Mouse (Mus musculus) heart, embryonic 11.5 days (tissue): ENCODE measurements around the gene Setmar. TPM values are rescaled to one million over a fixed set of nuclear protein-coding genes. Genes with fewer than 3 reads are reported as not detected.

Source experiments
- ATAC-seq: fragments of 200-750 bp; cut with Nextera tagmentation; replicated peaks from 2 replicates; pipeline ENCODE4 v1.8.0; 2017; ENCODE audit warnings: moderate library complexity; ENCODE audit not compliant: insufficient number of reproducible peaks, low FRiP score, low TSS enrichment
- H3K27ac ChIP-seq: fragments of 300-500 bp; sonication (generic); 2 replicates; pipeline ENCODE4 v1.5.1; 2014; ENCODE audit warnings: mild to moderate bottlenecking, low read depth, low read length
- H3K27me3 ChIP-seq: fragments of 300-500 bp; sonication (generic); 2 replicates; pipeline ENCODE4 v1.6.1; 2014; ENCODE audit warnings: mild to moderate bottlenecking, low read length, mixed read lengths; ENCODE audit not compliant: control insufficient read depth, insufficient read depth
- H3K36me3 ChIP-seq: fragments of 300-500 bp; sonication (generic); 2 replicates; pipeline ENCODE4 v1.6.1; 2014; ENCODE audit warnings: mild to moderate bottlenecking, low read length, moderate library complexity, mixed read lengths; ENCODE audit not compliant: control insufficient read depth, insufficient read depth
- H3K4me1 ChIP-seq: fragments of 300-500 bp; sonication (generic); 2 replicates; pipeline ENCODE4 v1.6.1; 2014; ENCODE audit warnings: low read length; ENCODE audit not compliant: control insufficient read depth, insufficient read depth
- H3K4me2 ChIP-seq: fragments of 300-500 bp; sonication (generic); 2 replicates; pipeline ENCODE4 v1.6.1; 2014; ENCODE audit warnings: mild to moderate bottlenecking, moderate library complexity
- H3K4me3 ChIP-seq: fragments of 300-500 bp; sonication (generic); 2 replicates; pipeline ENCODE4 v1.5.1; 2014; ENCODE audit warnings: low read depth, low read length
- H3K9ac ChIP-seq: fragments of 300-500 bp; sonication (generic); 2 replicates; pipeline ENCODE4 v1.6.1; 2014; ENCODE audit warnings: mild to moderate bottlenecking, low read depth, low read length, moderate library complexity
- H3K9me3 ChIP-seq: fragments of 300-500 bp; sonication (generic); replicated peaks from 2 replicates; pipeline ENCODE4 v1.6.1; 2016; ENCODE audit warnings: low read length; ENCODE audit not compliant: control insufficient read depth
- WGBS: fragments of 180-500 bp; shearing (Covaris S2); extraction: QIAGEN DNeasy Blood & Tissue Kit; methylation state at CpG from one replicate; pipeline ENCODE4 v1.1.7; 2014; ENCODE audit not compliant: insufficient replicate concordance; 5-methylcytosine and 5-hydroxymethylcytosine counted together
- polyA plus RNA-seq: library from polyadenylated mRNA; unstranded; fragments of >200 nt; fragmentation: Nextera tagmentation; extraction: Ambion mirVana; gene quantifications from 2 replicates; pipeline ENCODE4 v1.2.1, GENCODE M21; 2014

The Setmar gene
- polyA plus RNA-seq, 1 experiment from 2014 or later = 6.6 TPM

- Histone ChIP-seq H3K9ac (0 out of 2 replicates have a peak overlapping the region, but pooled peaks have one; percentile 8), H3K27me3 (no peaks in the 10 kb centered on the region), H3K4me3 (no peak overlapping the region), H3K36me3 (no peaks in the 10 kb centered on the region), H3K27ac (no peak overlapping the region), H3K9me3 (no peaks in the 10 kb centered on the region), H3K4me2 (0 out of 2 replicates have a peak overlapping the region, but pooled peaks have one; percentile 9), H3K4me1 (peaks cover 12% of the 10 kb centered on the region)
- no peak for ATAC-seq
- 74% methylated on average over 3 of the region's 3 CpGs for WGBS
These were observed 34.0 kb downstream of the Setmar start for GRCm38 (mm10) chr6:108098846-108099217.

- WGBS = 75% methylated on average over 10 of the region's 10 CpGs
- Histone ChIP-seq H3K4me2 (no peak overlapping the region), H3K4me3 (no peak overlapping the region), H3K36me3 (no peaks in the 10 kb centered on the region), H3K4me1 (peaks cover 16% of the 10 kb centered on the region), H3K9me3 (no peaks in the 10 kb centered on the region), H3K27ac (peak overlapping the region; percentile 42; the same call in 1 of the 2 replicates), H3K9ac (no peak overlapping the region), H3K27me3 (no peaks in the 10 kb centered on the region)
- 0 out of 2 replicates have a peak, but pooled peaks have one; percentile 36 for ATAC-seq
These were observed 37.3 kb downstream of the Setmar start for GRCm38 (mm10) chr6:108101936-108102830.

GRCm38 (mm10) chr6:108107376-108107775 lies 42.5 kb downstream of the Setmar start:
- H3K4me1 ChIP-seq = peaks cover 40% of the 10 kb centered on the region
- H3K36me3 ChIP-seq = no peaks in the 10 kb centered on the region
- no peak overlapping the region for H3K9ac ChIP-seq
- H3K4me3 ChIP-seq = no peak overlapping the region
- H3K27ac ChIP-seq = no peak overlapping the region
- no peak for ATAC-seq
- no peaks in the 10 kb centered on the region for H3K27me3 ChIP-seq
- no peak overlapping the region for H3K4me2 ChIP-seq
- H3K9me3 ChIP-seq = no peaks in the 10 kb centered on the region

DNA sequence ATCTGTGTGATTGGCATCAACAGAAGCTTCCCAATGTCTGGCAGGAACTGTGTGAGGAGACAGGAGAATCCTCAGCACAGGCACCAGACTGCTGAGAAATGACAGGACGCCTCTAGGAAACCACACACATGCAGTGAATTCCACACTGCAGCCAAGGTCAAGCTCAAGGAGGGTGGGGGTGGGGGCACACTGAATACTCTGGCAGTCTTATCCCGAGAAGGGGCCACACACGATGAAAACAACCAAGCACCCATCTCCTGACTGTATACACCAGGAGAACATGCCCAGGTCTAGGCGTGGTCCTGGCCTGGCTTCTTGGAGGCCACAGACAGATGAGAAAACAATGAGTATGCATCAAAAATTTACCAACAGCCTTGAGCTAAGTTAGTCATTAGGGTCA lies 45.5 kb downstream of the Setmar start:
- Histone ChIP-seq H3K27ac (peak overlapping the region; percentile 54; the same call in 1 of the 2 replicates), H3K36me3 (no peaks in the 10 kb centered on the region), H3K4me2 (no peak overlapping the region), H3K9ac (no peak overlapping the region), H3K4me1 (peaks cover 31% of the 10 kb centered on the region), H3K9me3 (no peaks in the 10 kb centered on the region), H3K4me3 (no peak overlapping the region), H3K27me3 (no peaks in the 10 kb centered on the region)
- 37% methylated on average over 4 of the region's 4 CpGs for WGBS
- 0 out of 2 replicates have a peak, but pooled peaks have one; percentile 28 for ATAC-seq

- Histone ChIP-seq H3K27ac (peak overlapping the region; percentile 68), H3K36me3 (no peaks in the 10 kb centered on the region), H3K4me3 (no peak overlapping the region), H3K27me3 (no peaks in the 10 kb centered on the region), H3K9ac (no peak overlapping the region), H3K4me2 (no peak overlapping the region), H3K4me1 (peaks cover 31% of the 10 kb centered on the region), H3K9me3 (no peaks in the 10 kb centered on the region)
- ATAC-seq = 0 out of 2 replicates have a peak, but pooled peaks have one; percentile 36
These were observed 46.8 kb downstream of the Setmar start for GRCm38 (mm10) chr6:108111693-108112092.

- ATAC-seq = no peak
- Histone ChIP-seq H3K27me3 (no peaks in the 10 kb centered on the region), H3K27ac (no peak overlapping the region), H3K9ac (no peak overlapping the region), H3K4me1 (peaks cover 25% of the 10 kb centered on the region), H3K36me3 (no peaks in the 10 kb centered on the region), H3K4me3 (no peak overlapping the region), H3K4me2 (no peak overlapping the region), H3K9me3 (no peaks in the 10 kb centered on the region)
- WGBS = 98% methylated on average over 1 of the region's 1 CpGs
These were observed 50.1 kb downstream of the Setmar start for GRCm38 (mm10) chr6:108114971-108115370.

DNA sequence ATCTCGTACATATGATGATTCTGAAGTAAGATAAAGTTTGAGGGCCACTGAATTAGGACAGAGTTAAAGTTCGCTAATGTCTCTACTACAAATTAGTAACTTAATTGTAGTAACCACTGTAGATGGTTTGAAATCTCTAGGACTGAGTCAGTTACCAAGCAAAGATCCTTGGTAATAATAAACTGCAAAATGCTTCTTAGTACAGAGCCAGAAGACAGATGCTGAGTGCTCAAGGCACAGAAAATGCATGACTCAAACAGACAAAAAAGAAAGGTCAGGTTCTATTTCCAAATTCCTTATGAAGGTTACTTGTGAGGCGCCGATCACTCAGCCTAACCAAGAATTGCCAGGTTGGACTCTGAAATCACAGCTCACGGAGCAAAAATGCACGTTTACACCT lies 53.0 kb downstream of the Setmar start:
- H3K4me1 ChIP-seq = no peaks in the 10 kb centered on the region
- no peaks in the 10 kb centered on the region for H3K27me3 ChIP-seq
- H3K36me3 ChIP-seq = no peaks in the 10 kb centered on the region
- no peak overlapping the region for H3K4me2 ChIP-seq
- no peak overlapping the region for H3K4me3 ChIP-seq
- 89% methylated on average over 6 of the region's 6 CpGs for WGBS
- no peaks in the 10 kb centered on the region for H3K9me3 ChIP-seq
- no peak overlapping the region for H3K9ac ChIP-seq
- ATAC-seq = no peak
- H3K27ac ChIP-seq = no peak overlapping the region

GRCm38 (mm10) chr6:108125474-108125873 lies 60.6 kb downstream of the Setmar start:
- Histone ChIP-seq H3K27me3 (no peaks in the 10 kb centered on the region), H3K9ac (no peak overlapping the region), H3K9me3 (no peaks in the 10 kb centered on the region), H3K4me3 (no peak overlapping the region), H3K4me1 (no peaks in the 10 kb centered on the region), H3K4me2 (no peak overlapping the region), H3K36me3 (no peaks in the 10 kb centered on the region), H3K27ac (no peak overlapping the region)
- WGBS = 81% methylated on average over 1 of the region's 1 CpGs
- ATAC-seq = no peak

DNA sequence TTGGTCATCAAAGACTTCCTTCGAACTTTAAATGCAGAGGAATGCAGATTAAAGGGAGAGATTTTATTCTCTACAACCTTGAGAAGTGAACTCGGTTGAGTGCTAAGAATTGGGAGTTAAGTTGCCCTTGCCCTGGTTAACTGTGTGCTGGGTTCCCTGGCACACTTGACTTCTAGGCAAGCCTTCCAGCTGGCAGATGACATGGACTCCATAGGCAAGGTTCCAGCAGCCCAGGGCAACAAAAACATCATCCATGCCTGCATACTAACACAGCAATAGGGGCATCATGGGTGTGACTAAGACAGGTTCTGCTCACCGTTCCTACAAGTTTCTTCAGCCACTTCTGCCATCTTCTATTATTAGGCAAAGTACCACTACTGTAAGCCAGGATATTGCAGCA lies 61.8 kb downstream of the Setmar start:
- H3K36me3 ChIP-seq = no peaks in the 10 kb centered on the region
- ATAC-seq = no peak
- WGBS = 80% methylated on average over 3 of the region's 3 CpGs

More for the DNA sequence above, 61.8 kb downstream of the Setmar start:
- Histone ChIP-seq H3K4me1 (no peaks in the 10 kb centered on the region), H3K4me3 (no peak overlapping the region), H3K27me3 (no peaks in the 10 kb centered on the region), H3K9me3 (no peaks in the 10 kb centered on the region), H3K4me2 (no peak overlapping the region), H3K27ac (no peak overlapping the region), H3K9ac (no peak overlapping the region)
